Mouse (Mus musculus) MEL (cell line): ENCODE measurements around the gene Limd2. TPM values are rescaled to one million over a fixed set of nuclear protein-coding genes. Genes with fewer than 3 reads are reported as not detected.
A peak's percentile ranks its signal among the peaks of the same experiment; 100 is the strongest.

Source experiments
- DNase-seq: peaks from one replicate; pipeline ENCODE4 v3.0.0; 2011; ENCODE audit warnings: low read depth, low spot score
- H3K27ac ChIP-seq: 2 replicates; pipeline ENCODE4 v1.5.1; 2012; ENCODE audit warnings: low read depth, mild to moderate bottlenecking, control low read depth, low read length, moderate library complexity; ENCODE audit not compliant: control insufficient read depth
- H3K27me3 ChIP-seq, 2 experiments: fragments of 150-350 bp in 1 of 2; sonication (generic) in 1 of 2; 2 replicates each; pipeline ENCODE4 v1.6.1; 2012; ENCODE audit warnings: low read length in 2 of 2, mild to moderate bottlenecking in 2 of 2, improper control_type of control experiment in 1 of 2, moderate library complexity in 1 of 2; ENCODE audit not compliant: insufficient read depth in 2 of 2, control insufficient read depth in 1 of 2
- H3K36me3 ChIP-seq, 2 experiments: 2 replicates each; pipeline ENCODE4 v1.6.1; 2012 to 2014; ENCODE audit warnings: low read length in 2 of 2, improper control_type of control experiment in 1 of 2, inconsistent platforms in 1 of 2, mild to moderate bottlenecking in 1 of 2; ENCODE audit not compliant: insufficient read depth in 2 of 2, control insufficient read depth in 1 of 2
- H3K4me1 ChIP-seq, 2 experiments: fragments of 150-350 bp in 1 of 2; sonication (generic) in 1 of 2; 2 replicates each; pipeline ENCODE4 v1.6.1; 2012; ENCODE audit warnings: low read length in 2 of 2, improper control_type of control experiment in 1 of 2, mild to moderate bottlenecking in 1 of 2; ENCODE audit not compliant: insufficient read depth in 2 of 2, control insufficient read depth in 1 of 2
- H3K4me3 ChIP-seq, 2 experiments: fragments of 150-350 bp in 1 of 2; sonication (generic) in 1 of 2; 2 replicates each; pipeline ENCODE4 v1.5.1; 2012; ENCODE audit warnings: low read depth in 2 of 2, low read length in 2 of 2, mild to moderate bottlenecking in 2 of 2, moderate library complexity in 2 of 2, control low read depth in 1 of 2, improper control_type of control experiment in 1 of 2; ENCODE audit not compliant: control insufficient read depth in 1 of 2, insufficient read depth in 1 of 2
- H3K79me2 ChIP-seq: 2 replicates; pipeline ENCODE4 v1.6.1; 2012; ENCODE audit warnings: mild to moderate bottlenecking, low read length, moderate library complexity; ENCODE audit not compliant: control insufficient read depth, poor library complexity, insufficient read depth
- H3K9ac ChIP-seq: 2 replicates; pipeline ENCODE4 v1.6.1; 2012; ENCODE audit warnings: low read depth, mild to moderate bottlenecking, control low read depth, low read length, moderate library complexity; ENCODE audit not compliant: control insufficient read depth, poor library complexity, severe bottlenecking
- H3K9me3 ChIP-seq: fragments of 150-350 bp; sonication (generic); replicated peaks from 2 replicates; pipeline ENCODE4 v1.6.1; 2012; ENCODE audit warnings: mild to moderate bottlenecking, low read length, improper control_type of control experiment, moderate library complexity; ENCODE audit not compliant: insufficient read depth
- BHLHE40 ChIP-seq: IDR thresholded peaks from 2 replicates; pipeline ENCODE4 v1.6.1; 2012; ENCODE audit warnings: low read depth, mild to moderate bottlenecking, inconsistent platforms, low read length, improper control_type of control experiment, borderline replicate concordance
- CHD1 ChIP-seq: IDR thresholded peaks from 2 replicates; pipeline ENCODE4 v1.6.1; 2012; ENCODE audit warnings: low read depth, mild to moderate bottlenecking, inconsistent platforms, low read length, improper control_type of control experiment
- CHD2 ChIP-seq: IDR thresholded peaks from 2 replicates; pipeline ENCODE4 v1.6.1; 2011; ENCODE audit warnings: low read length, improper control_type of control experiment
- CTCF ChIP-seq, 3 experiments: IDR thresholded peaks in 2 of 3; conservative IDR thresholded peaks in 1 of 3; 2 replicates each; pipeline ENCODE4 v1.5.1; 2011 to 2012; ENCODE audit warnings: low read length in 3 of 3, low read depth in 2 of 3, mild to moderate bottlenecking in 2 of 3, improper control_type of control experiment in 1 of 3, inconsistent platforms in 1 of 3, mixed read lengths in 1 of 3, moderate library complexity in 1 of 3; ENCODE audit not compliant: control insufficient read depth in 1 of 3, insufficient read depth in 1 of 3, poor library complexity in 1 of 3, severe bottlenecking in 1 of 3
- E2F4 ChIP-seq: IDR thresholded peaks from 2 replicates; pipeline ENCODE4 v1.6.1; 2011; ENCODE audit warnings: low read depth, low read length, improper control_type of control experiment, borderline replicate concordance
- ELF1 ChIP-seq: IDR thresholded peaks from 2 replicates; pipeline ENCODE4 v1.6.1; 2014; ENCODE audit warnings: low read depth, mild to moderate bottlenecking, inconsistent platforms, low read length, improper control_type of control experiment, moderate library complexity
- EP300 ChIP-seq, 2 experiments: IDR thresholded peaks; 2 replicates each; pipeline ENCODE4 v1.6.1; 2011; ENCODE audit warnings: improper control_type of control experiment in 2 of 2, low read length in 2 of 2, low read depth in 1 of 2, mild to moderate bottlenecking in 1 of 2
- ETS1 ChIP-seq: IDR thresholded peaks from 2 replicates; pipeline ENCODE4 v1.6.1; 2012; ENCODE audit warnings: low read depth, mild to moderate bottlenecking, inconsistent platforms, low read length, improper control_type of control experiment, moderate library complexity
- GABPA ChIP-seq: IDR thresholded peaks from 2 replicates; pipeline ENCODE4 v1.6.1; 2012; ENCODE audit warnings: low read depth, mild to moderate bottlenecking, inconsistent platforms, low read length, improper control_type of control experiment, moderate library complexity
- GATA1 ChIP-seq: IDR thresholded peaks from 2 replicates; pipeline ENCODE4 v1.6.1; 2011; ENCODE audit warnings: low read depth, low read length, improper control_type of control experiment
- HCFC1 ChIP-seq: IDR thresholded peaks from 2 replicates; pipeline ENCODE4 v1.6.1; 2012; ENCODE audit warnings: low read depth, mild to moderate bottlenecking, inconsistent platforms, low read length, improper control_type of control experiment, moderate library complexity
- JUND ChIP-seq: IDR thresholded peaks from 2 replicates; pipeline ENCODE4 v1.6.1; 2011; ENCODE audit warnings: low read depth, mild to moderate bottlenecking, improper control_type of control experiment, low read length
- MAX ChIP-seq: IDR thresholded peaks from 2 replicates; pipeline ENCODE4 v1.6.1; 2011; ENCODE audit warnings: low read length, improper control_type of control experiment
- MAZ ChIP-seq: IDR thresholded peaks from 2 replicates; pipeline ENCODE4 v1.6.1; 2012; ENCODE audit warnings: low read depth, mild to moderate bottlenecking, inconsistent platforms, low read length, improper control_type of control experiment
- MXI1 ChIP-seq: IDR thresholded peaks from 2 replicates; pipeline ENCODE4 v1.6.1; 2011; ENCODE audit warnings: mild to moderate bottlenecking, low read depth, low read length, improper control_type of control experiment
- MYC ChIP-seq: IDR thresholded peaks from 2 replicates; pipeline ENCODE4 v1.6.1; 2011; ENCODE audit warnings: low read depth, mild to moderate bottlenecking, low read length, improper control_type of control experiment, moderate library complexity
- NELFE ChIP-seq: IDR thresholded peaks from 2 replicates; pipeline ENCODE4 v1.6.1; 2011; ENCODE audit warnings: low read depth, low read length, improper control_type of control experiment
- NRF1 ChIP-seq: IDR thresholded peaks from 2 replicates; pipeline ENCODE4 v1.6.1; 2014; ENCODE audit warnings: low read depth, mild to moderate bottlenecking, inconsistent platforms, low read length, improper control_type of control experiment, moderate library complexity; ENCODE audit not compliant: poor library complexity, insufficient read depth, severe bottlenecking
- RCOR1 ChIP-seq: IDR thresholded peaks from 2 replicates; pipeline ENCODE4 v1.6.1; 2012; ENCODE audit warnings: low read depth, mild to moderate bottlenecking, inconsistent platforms, low read length, improper control_type of control experiment
- SIN3A ChIP-seq: IDR thresholded peaks from 2 replicates; pipeline ENCODE4 v1.6.1; 2012; ENCODE audit warnings: low read length, improper control_type of control experiment, inconsistent platforms
- SMC3 ChIP-seq: IDR thresholded peaks from 2 replicates; pipeline ENCODE4 v1.6.1; 2011; ENCODE audit warnings: low read depth, low read length, improper control_type of control experiment
- TCF12 ChIP-seq: IDR thresholded peaks from 2 replicates; pipeline ENCODE4 v1.6.1; 2014; ENCODE audit warnings: low read depth, mild to moderate bottlenecking, inconsistent platforms, low read length, improper control_type of control experiment, moderate library complexity
- UBTF ChIP-seq: IDR thresholded peaks from 2 replicates; pipeline ENCODE4 v1.6.1; 2012; ENCODE audit warnings: low read depth, mild to moderate bottlenecking, inconsistent platforms, low read length, improper control_type of control experiment, moderate library complexity, borderline replicate concordance; ENCODE audit not compliant: insufficient read depth
- USF1 ChIP-seq: IDR thresholded peaks from 2 replicates; pipeline ENCODE4 v1.6.1; 2014; ENCODE audit warnings: low read depth, mild to moderate bottlenecking, inconsistent platforms, low read length, improper control_type of control experiment, moderate library complexity
- ZC3H11A ChIP-seq: IDR thresholded peaks from 2 replicates; pipeline ENCODE4 v1.6.1; 2012; ENCODE audit warnings: low read depth, mild to moderate bottlenecking, inconsistent platforms, low read length, improper control_type of control experiment
- ZMIZ1 ChIP-seq: IDR thresholded peaks from 2 replicates; pipeline ENCODE4 v1.6.1; 2012; ENCODE audit warnings: low read depth, mild to moderate bottlenecking, inconsistent platforms, low read length, improper control_type of control experiment, moderate library complexity
- ZNF384 ChIP-seq: IDR thresholded peaks from 2 replicates; pipeline ENCODE4 v1.6.1; 2012; ENCODE audit warnings: low read depth, mild to moderate bottlenecking, inconsistent platforms, low read length, improper control_type of control experiment
- polyA plus RNA-seq, 2 experiments: library from polyadenylated mRNA; stranded (reverse) in 1 of 2; unstranded in 1 of 2; fragments of >175 nt in 1 of 2; fragments of >200 nt in 1 of 2; gene quantifications; 2 replicates each; pipeline versions ENCODE4 v1.2.1 to v1.2.4; 2012; ENCODE audit warnings: low replicate concordance in 2 of 2, low read depth in 1 of 2; ENCODE audit not compliant: insufficient read length in 2 of 2, insufficient read depth in 1 of 2, missing spikeins in 1 of 2
- total RNA-seq: library from RNA; depleted of rRNA; stranded (reverse); fragments of 300-350 nt; gene quantifications from 2 replicates; pipeline ENCODE4 v1.2.3, GENCODE M21; 2012

Gene Limd2
- total and polyA plus RNA-seq, 3 experiments, result 58.6 to 201 TPM; not detected in 1

DNA sequence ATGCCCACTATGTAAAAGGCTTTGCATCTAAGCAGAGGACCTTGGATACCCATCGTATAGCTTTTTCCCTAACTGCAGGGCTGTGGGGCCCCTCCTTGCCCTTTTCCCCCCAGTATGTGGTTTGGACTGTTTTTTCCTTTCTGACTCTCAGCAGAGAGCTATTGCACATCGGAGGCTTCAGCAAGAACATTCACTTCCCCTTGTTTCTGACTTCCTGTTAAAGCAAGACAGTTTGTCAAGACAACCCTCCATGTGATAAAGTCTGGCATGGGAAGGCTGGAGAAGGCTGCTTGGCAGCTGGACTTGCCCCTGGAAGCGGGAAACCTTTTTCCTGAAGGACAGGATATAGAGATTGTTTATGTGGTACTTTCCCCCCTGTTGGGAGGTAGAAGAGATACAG, 37.9 kb downstream of the Limd2 start:
- H3K4me1 ChIP-seq, result peaks cover 12 to 15% of the 10 kb centered on the region in 2 experiments
- peak overlapping the region; percentile 12 for H3K9ac ChIP-seq
- DNase-seq, result peak; percentile 84
- H3K27ac ChIP-seq, result peak overlapping the region; percentile 65
- H3K27me3 ChIP-seq, result no peaks in the 10 kb centered on the region
- peak overlapping the region in 1 of 2 experiments; percentile 26; a peak in 2 of 4 replicates for H3K4me3 ChIP-seq
- no peaks in the 10 kb centered on the region for H3K79me2 ChIP-seq
- no peaks in the 10 kb centered on the region for H3K9me3 ChIP-seq
- no peak for TF ChIP-seq NRF1
- TF ChIP-seq E2F4, result no peak
- 0 out of 2 replicates have a peak, but pooled peaks have one; percentile 29 for TF ChIP-seq TCF12
- no peak for TF ChIP-seq ZMIZ1
- no peak for TF ChIP-seq CTCF (IDR thresholded peaks at IDR 0.05 in 2 of 3, conservative IDR thresholded peaks at IDR 0.05 in 1 of 3; ENCODE audit: control insufficient read depth in 1 of 3, insufficient read depth in 1 of 3, low read depth in 2 of 3, low read length in 3 of 3, poor library complexity in 1 of 3, severe bottlenecking in 1 of 3)
- peak; percentile 54 to 65; a peak in 3 of 4 replicates for TF ChIP-seq EP300 (IDR thresholded peaks at IDR 0.05; ENCODE audit: low read depth in 1 of 2, low read length in 2 of 2)
- TF ChIP-seq HCFC1, result no peak; the same call in 1 of the 2 replicates
- no peak for TF ChIP-seq NELFE
- TF ChIP-seq GATA1, result 0 out of 2 replicates have a peak, but pooled peaks have one; percentile 19
- no peak for TF ChIP-seq ZC3H11A
- no peak for TF ChIP-seq CHD2
- 0 out of 2 replicates have a peak, but pooled peaks have one; percentile 5 for TF ChIP-seq JUND
- no peak for TF ChIP-seq SMC3
- no peak for TF ChIP-seq BHLHE40
- TF ChIP-seq USF1, result peak; percentile 41; the same call in 1 of the 2 replicates
- TF ChIP-seq RCOR1, result no peak
- peak; percentile 53; the same call in 1 of the 2 replicates for TF ChIP-seq SIN3A
- TF ChIP-seq MYC, result peak; percentile 60; the same call in 1 of the 2 replicates
- TF ChIP-seq UBTF, result no peak
- TF ChIP-seq MAX, result peak; percentile 57
- peak; percentile 55; the same call in 1 of the 2 replicates for TF ChIP-seq MAZ
- peak; percentile 45 for TF ChIP-seq ETS1
- TF ChIP-seq ELF1, result peak; percentile 69; the same call in 1 of the 2 replicates
- no peak for TF ChIP-seq CHD1
- TF ChIP-seq GABPA, result no peak
- TF ChIP-seq ZNF384, result peak; percentile 53
- peak; percentile 80 for TF ChIP-seq MXI1
- H3K36me3 ChIP-seq, result peaks cover 0 to 19% of the 10 kb centered on the region in 2 experiments; a peak in 2 of 4 replicates
